Mouse (Mus musculus): ENCODE data around the gene Shkbp1. TPM values are rescaled to one million over a fixed set of nuclear protein-coding genes. Genes with fewer than 3 reads are reported as not detected.

Shkbp1 gene
- polyA plus RNA-seq, 1 experiment from 2014 or later = 50.7 TPM

DNA sequence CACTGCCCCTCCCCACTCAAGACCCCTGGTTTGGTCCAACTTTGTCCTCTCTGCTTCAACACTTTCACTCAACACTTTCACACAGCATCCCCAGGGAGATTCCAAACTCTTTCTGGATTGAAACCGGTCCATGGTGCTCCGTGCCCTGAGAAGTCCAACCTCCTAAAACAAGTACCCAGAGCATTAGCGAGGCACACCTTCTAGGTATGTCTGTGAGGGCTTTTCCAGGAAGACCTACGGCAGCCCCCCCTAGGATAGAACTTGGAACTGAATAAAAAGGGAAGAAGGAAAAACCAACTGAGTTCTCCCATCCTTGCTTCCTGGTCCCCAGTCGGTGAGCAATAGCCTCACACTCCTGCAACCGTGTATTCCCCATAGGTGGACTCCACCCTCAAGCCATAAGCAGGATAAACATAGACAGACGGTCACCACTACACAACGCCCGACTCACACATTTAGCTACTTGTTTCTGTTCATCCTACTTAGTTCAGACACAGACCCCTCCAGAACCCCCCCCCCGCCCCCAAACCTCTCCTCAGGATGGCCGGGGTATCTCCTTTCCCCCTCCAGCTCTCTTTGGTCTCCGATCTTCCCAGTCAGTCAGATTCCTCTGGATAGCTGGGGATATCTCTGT lies 44.1 kb downstream of the Shkbp1 start:
- H3K27ac ChIP-seq (ENCODE audit: low read depth, low read length) = no peak overlapping the region
- no peaks in the 10 kb centered on the region for H3K36me3 ChIP-seq (ENCODE audit: control insufficient read depth, insufficient read depth, low read length)
- H3K4me2 ChIP-seq = no peak overlapping the region
- H3K9ac ChIP-seq (ENCODE audit: low read length) = no peak overlapping the region
- H3K27me3 ChIP-seq (ENCODE audit: control insufficient read depth, insufficient read depth, low read length) = peaks cover 13% of the 10 kb centered on the region
- H3K9me3 ChIP-seq (ENCODE audit: control insufficient read depth, low read length) = peaks cover 3% of the 10 kb centered on the region; the same call in 1 of the 2 replicates
- no peak overlapping the region for H3K4me3 ChIP-seq (ENCODE audit: low read depth, low read length)
- 91% methylated on average over 12 of the region's 12 CpGs for WGBS
- ATAC-seq (ENCODE audit: low FRiP score) (no peak), DNase-seq (ENCODE audit: low spot score, missing footprints) (peak; percentile 68)
- H3K4me1 ChIP-seq (ENCODE audit: control insufficient read depth, insufficient read depth, low read length) = peaks cover 8% of the 10 kb centered on the region

DNA sequence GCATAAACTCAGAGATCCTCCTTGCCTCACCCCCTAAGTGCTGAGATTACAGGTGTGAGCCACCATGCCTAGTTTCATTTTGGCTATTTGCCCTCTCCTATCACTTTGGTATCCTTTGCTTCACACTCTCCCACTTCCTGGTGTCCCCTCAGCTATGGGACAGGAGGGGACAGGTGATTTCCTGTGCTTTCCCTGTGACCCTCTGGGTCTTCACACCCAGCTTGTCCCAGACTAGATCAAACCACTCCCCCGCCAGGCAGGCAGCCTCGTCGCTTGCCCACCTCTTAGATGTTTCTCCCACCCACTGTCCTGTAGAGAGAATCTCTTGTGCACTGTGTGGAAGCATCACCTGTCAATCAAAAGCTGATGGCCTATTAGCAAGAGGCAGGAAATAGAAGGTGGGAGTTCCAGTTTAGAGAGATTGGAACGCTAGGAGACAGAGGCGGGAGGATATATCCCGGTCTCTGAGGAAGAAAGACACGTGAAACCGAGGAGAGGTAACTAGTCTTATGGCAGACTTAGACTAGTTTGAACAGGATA lies 44.8 kb downstream of the Shkbp1 start:
- no peak overlapping the region for H3K9ac ChIP-seq (ENCODE audit: low read length)
- ATAC-seq (ENCODE audit: low FRiP score) = no peak
- no peak overlapping the region for H3K4me3 ChIP-seq (ENCODE audit: low read depth, low read length)
- no peaks in the 10 kb centered on the region for H3K36me3 ChIP-seq (ENCODE audit: control insufficient read depth, insufficient read depth, low read length)
- peak; percentile 78 for DNase-seq (ENCODE audit: low spot score, missing footprints)
- peaks cover 8% of the 10 kb centered on the region for H3K4me1 ChIP-seq (ENCODE audit: control insufficient read depth, insufficient read depth, low read length)
- H3K9me3 ChIP-seq (ENCODE audit: control insufficient read depth, low read length) = peaks cover 3% of the 10 kb centered on the region; the same call in 1 of the 2 replicates
- 49% methylated on average over 8 of the region's 8 CpGs for WGBS
- no peak overlapping the region for H3K27ac ChIP-seq (ENCODE audit: low read depth, low read length)
- H3K27me3 ChIP-seq (ENCODE audit: control insufficient read depth, insufficient read depth, low read length) = peaks cover 13% of the 10 kb centered on the region
- H3K4me2 ChIP-seq = no peak overlapping the region

DNA sequence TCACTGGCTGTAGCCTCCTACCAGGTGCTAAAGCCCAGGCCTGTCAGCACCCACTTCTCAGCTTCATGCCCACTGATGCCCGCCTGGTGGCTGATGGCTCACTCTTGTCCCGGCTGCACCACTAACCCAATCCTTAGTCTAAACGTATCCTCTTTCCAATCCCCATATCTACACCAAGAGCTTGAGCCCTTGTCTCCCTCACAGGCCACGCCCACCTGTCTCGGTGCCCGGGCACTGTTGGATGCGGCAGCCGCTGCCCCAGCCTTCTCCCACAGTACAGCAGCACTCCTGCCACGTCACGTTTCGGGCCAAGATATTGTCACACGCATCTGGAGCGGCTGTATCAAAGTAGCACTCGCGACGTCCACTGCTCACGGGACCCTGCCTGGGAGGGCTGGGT lies 45.5 kb downstream of the Shkbp1 start:
- peaks cover 13% of the 10 kb centered on the region for H3K27me3 ChIP-seq (ENCODE audit: control insufficient read depth, insufficient read depth, low read length)
- H3K4me3 ChIP-seq (ENCODE audit: low read depth, low read length) = peak overlapping the region; percentile 22
- 6% methylated on average over 17 of the region's 17 CpGs for WGBS
- peaks cover 3% of the 10 kb centered on the region; the same call in 1 of the 2 replicates for H3K9me3 ChIP-seq (ENCODE audit: control insufficient read depth, low read length)
- peak overlapping the region; percentile 20; the same call in 1 of the 2 replicates for H3K9ac ChIP-seq (ENCODE audit: low read length)
- no peaks in the 10 kb centered on the region for H3K36me3 ChIP-seq (ENCODE audit: control insufficient read depth, insufficient read depth, low read length)
- peaks cover 8% of the 10 kb centered on the region for H3K4me1 ChIP-seq (ENCODE audit: control insufficient read depth, insufficient read depth, low read length)
- no peak overlapping the region for H3K27ac ChIP-seq (ENCODE audit: low read depth, low read length)
- peak overlapping the region; percentile 49 for H3K4me2 ChIP-seq
- ATAC-seq (ENCODE audit: low FRiP score) (peak; percentile 20; the same call in 1 of the 2 replicates), DNase-seq (ENCODE audit: low spot score, missing footprints) (peak; percentile 89)

DNA sequence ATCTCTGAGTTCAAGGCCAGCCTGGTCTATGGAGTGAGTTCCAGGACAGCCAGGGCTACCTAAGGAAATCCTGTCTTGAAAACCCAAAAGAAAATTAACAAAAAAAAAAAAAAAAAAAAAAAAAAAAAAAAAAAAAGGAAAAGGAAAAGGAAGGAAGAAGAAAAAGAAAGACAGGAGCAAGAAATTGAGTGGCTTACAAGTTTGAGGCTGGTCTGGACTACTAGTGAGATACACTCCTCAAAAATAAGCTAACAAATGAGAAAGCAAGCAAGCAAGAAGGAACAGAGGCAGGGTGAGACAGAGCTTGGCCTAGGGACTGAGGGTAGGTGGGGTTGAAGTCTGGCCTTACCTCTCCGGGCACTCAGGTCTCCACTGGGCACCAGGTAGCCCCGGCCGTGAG lies 46.0 kb downstream of the Shkbp1 start:
- H3K9me3 ChIP-seq (ENCODE audit: control insufficient read depth, low read length) = peaks cover 3% of the 10 kb centered on the region; the same call in 1 of the 2 replicates
- no peak for DNase-seq (ENCODE audit: low spot score, missing footprints)
- peaks cover 13% of the 10 kb centered on the region for H3K27me3 ChIP-seq (ENCODE audit: control insufficient read depth, insufficient read depth, low read length)
- 46% methylated on average over 3 of the region's 3 CpGs for WGBS
- no peak overlapping the region for H3K9ac ChIP-seq (ENCODE audit: low read length)
- H3K4me2 ChIP-seq = no peak overlapping the region
- H3K4me3 ChIP-seq (ENCODE audit: low read depth, low read length) = no peak overlapping the region
- ATAC-seq (ENCODE audit: low FRiP score) = peak; percentile 2; the same call in 1 of the 2 replicates
- H3K4me1 ChIP-seq (ENCODE audit: control insufficient read depth, insufficient read depth, low read length) = peaks cover 8% of the 10 kb centered on the region
- no peaks in the 10 kb centered on the region for H3K36me3 ChIP-seq (ENCODE audit: control insufficient read depth, insufficient read depth, low read length)
- H3K27ac ChIP-seq (ENCODE audit: low read depth, low read length) = no peak overlapping the region

DNA sequence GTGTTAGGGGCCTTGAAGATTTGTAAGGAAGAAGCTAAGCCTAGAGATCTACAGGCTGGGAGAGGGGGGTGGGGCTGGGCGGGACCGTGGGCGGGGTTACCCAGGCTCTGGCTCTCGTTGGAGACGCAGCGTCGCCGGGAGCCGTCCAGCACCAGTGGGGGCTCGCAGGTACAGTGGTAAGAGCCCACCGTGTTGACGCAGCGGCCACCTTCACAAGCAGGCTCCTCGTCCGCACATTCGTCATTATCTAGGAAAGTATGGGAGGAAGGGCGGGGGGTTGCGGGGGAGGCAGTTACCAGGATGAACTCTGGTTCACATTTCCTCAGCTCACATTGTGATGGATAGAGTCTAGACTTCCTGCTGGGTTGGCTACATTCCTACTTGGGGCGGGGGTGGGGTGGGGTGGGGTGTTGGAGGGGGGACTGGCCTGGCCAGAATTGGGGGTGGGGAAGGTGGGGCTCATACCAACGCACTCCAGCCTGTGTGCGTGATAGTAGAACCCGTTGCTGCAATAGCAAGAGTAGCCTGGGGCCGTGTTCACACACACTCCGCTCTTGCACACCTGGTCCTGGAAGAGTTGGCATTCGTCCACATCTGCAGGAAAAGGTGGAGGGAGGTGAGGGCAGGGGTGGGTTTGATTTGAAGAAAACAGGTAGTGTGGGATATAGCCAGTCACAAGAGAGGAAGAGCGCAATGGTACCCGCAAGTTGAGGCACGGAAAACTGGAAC lies 46.8 kb downstream of the Shkbp1 start:
- H3K4me1 ChIP-seq (ENCODE audit: control insufficient read depth, insufficient read depth, low read length) = peaks cover 8% of the 10 kb centered on the region
- no peak overlapping the region for H3K4me3 ChIP-seq (ENCODE audit: low read depth, low read length)
- H3K27ac ChIP-seq (ENCODE audit: low read depth, low read length) = no peak overlapping the region
- WGBS = 10% methylated on average over 28 of the region's 28 CpGs
- H3K27me3 ChIP-seq (ENCODE audit: control insufficient read depth, insufficient read depth, low read length) = peaks cover 13% of the 10 kb centered on the region
- no peak overlapping the region for H3K9ac ChIP-seq (ENCODE audit: low read length)
- DNase-seq (ENCODE audit: low spot score, missing footprints) (peak; percentile 90), ATAC-seq (ENCODE audit: low FRiP score) (peak; percentile 28)
- peaks cover 3% of the 10 kb centered on the region; the same call in 1 of the 2 replicates for H3K9me3 ChIP-seq (ENCODE audit: control insufficient read depth, low read length)
- H3K4me2 ChIP-seq = peak overlapping the region; percentile 40
- H3K36me3 ChIP-seq (ENCODE audit: control insufficient read depth, insufficient read depth, low read length) = no peaks in the 10 kb centered on the region

DNA sequence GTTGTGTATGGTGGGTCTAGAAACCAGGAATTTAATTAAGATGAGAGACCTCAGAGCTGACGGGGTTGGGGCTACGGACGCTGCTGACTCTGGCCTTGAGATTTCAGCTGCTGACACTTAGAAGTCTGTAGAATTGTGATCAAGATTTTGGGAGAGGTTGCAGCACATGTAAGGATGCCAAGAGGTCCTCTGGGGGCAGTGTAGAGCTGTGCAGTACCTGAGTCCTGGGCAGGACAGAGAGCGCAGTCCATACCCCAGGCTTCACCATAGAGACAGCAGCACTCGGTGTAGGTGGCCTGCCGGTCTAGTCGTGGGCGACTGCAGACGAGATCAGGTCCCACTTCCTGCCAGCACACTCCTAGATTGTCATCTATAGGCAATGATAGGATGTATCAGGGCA lies 48.3 kb downstream of the Shkbp1 start:
- H3K9ac ChIP-seq (ENCODE audit: low read length) = no peak overlapping the region
- no peak overlapping the region for H3K4me3 ChIP-seq (ENCODE audit: low read depth, low read length)
- ATAC-seq (ENCODE audit: low FRiP score) (no peak), DNase-seq (ENCODE audit: low spot score, missing footprints) (no peak)
- H3K27ac ChIP-seq (ENCODE audit: low read depth, low read length) = no peak overlapping the region
- WGBS = 52% methylated on average over 9 of the region's 9 CpGs
- H3K9me3 ChIP-seq (ENCODE audit: control insufficient read depth, low read length) = no peaks in the 10 kb centered on the region
- H3K27me3 ChIP-seq (ENCODE audit: control insufficient read depth, insufficient read depth, low read length) = peaks cover 13% of the 10 kb centered on the region
- H3K36me3 ChIP-seq (ENCODE audit: control insufficient read depth, insufficient read depth, low read length) = no peaks in the 10 kb centered on the region
- H3K4me1 ChIP-seq (ENCODE audit: control insufficient read depth, insufficient read depth, low read length) = peaks cover 8% of the 10 kb centered on the region
- no peak overlapping the region for H3K4me2 ChIP-seq

DNA sequence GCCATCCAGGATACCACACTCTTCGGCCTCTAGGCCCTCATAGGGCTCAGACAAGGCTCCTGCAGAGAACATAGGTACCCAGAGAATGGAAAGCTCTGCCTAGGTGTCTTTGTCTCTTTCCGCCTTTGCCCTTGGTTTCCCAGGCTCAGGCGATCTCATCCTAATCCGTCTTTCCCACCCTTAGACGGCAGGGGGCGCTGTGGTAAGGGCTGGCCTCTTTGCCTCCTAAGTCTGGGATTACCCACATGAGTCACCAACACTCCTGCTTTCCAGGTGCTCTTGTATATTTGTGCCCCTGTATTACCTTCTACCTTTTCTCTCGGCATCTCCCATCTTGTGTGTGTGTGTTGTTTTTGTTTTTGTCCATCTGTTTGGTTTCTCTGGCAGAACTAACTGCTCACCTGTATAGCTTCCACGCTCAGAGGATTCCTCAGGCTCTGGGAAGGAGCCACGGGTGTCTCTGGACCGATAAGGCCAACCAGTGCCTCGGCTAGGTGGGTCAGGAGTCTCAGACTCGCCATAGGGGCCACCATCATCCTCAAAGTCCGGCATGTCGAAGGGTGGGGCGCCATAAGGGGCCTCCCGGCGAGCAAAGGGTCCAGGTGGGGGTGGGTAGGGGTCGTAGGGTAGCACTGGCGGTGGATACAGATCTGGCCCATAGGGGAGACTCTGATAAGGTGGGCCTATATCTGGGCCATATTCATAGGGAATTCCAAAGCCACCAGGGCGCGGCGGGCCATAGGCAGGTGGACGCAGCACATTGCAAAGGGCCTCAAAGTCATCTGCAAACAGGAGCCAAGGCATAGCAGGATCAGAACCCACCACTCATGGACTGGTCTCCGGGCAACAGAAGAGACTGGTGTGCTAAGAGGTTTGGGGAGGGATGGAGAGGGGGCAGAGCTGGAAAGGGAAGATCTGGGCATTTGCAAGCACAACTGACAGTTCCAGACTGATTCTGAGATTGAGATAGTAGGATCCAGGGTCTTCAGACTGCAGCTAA lies 49.4 kb downstream of the Shkbp1 start:
- DNase-seq (ENCODE audit: low spot score, missing footprints) = peak; percentile 90
- Histone ChIP-seq H3K27me3 (ENCODE audit: control insufficient read depth, insufficient read depth, low read length) (peaks cover 13% of the 10 kb centered on the region), H3K36me3 (ENCODE audit: control insufficient read depth, insufficient read depth, low read length) (no peaks in the 10 kb centered on the region), H3K9me3 (ENCODE audit: control insufficient read depth, low read length) (no peaks in the 10 kb centered on the region), H3K4me1 (ENCODE audit: control insufficient read depth, insufficient read depth, low read length) (peaks cover 8% of the 10 kb centered on the region), H3K4me3 (ENCODE audit: low read depth, low read length) (no peak overlapping the region), H3K4me2 (no peak overlapping the region), H3K9ac (ENCODE audit: low read length) (no peak overlapping the region), H3K27ac (ENCODE audit: low read depth, low read length) (no peak overlapping the region)
- 74% methylated on average over 24 of the region's 24 CpGs for WGBS
- no peak for ATAC-seq (ENCODE audit: low FRiP score)

DNA sequence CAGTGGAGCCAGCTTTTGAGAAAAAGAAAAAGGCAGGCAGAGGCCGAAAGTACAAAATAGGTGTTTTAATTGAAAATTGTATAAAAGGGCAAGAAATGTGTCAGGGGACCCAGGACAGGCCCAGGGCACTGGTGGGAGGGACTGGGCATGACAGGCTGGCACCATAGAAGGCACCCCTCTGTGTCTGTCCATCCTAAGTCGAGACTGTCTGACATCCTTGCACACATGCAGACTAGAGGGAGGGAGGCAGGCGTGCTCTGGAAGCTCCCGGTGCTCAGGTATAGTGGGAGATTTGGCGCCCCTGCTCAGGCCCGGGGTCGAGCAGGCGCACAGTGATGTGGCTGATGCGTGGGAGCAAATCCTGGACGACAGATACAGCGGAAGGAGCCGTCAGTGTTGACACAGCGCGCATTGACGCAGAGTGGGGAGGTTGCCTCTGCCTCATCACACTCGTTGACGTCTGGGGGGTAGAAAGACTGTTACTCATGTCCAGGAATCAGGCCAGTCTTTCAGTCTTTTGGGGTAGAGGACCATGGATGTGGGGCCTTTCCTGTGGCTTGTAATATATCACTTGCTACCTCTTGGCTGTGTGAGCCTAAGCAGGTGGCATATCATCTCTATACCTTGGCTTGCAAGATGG lies 50.6 kb downstream of the Shkbp1 start:
- Histone ChIP-seq H3K9me3 (ENCODE audit: control insufficient read depth, low read length) (no peaks in the 10 kb centered on the region), H3K4me3 (ENCODE audit: low read depth, low read length) (no peak overlapping the region), H3K27me3 (ENCODE audit: control insufficient read depth, insufficient read depth, low read length) (peaks cover 10% of the 10 kb centered on the region), H3K4me1 (ENCODE audit: control insufficient read depth, insufficient read depth, low read length) (peaks cover 4% of the 10 kb centered on the region), H3K27ac (ENCODE audit: low read depth, low read length) (no peak overlapping the region), H3K4me2 (no peak overlapping the region), H3K36me3 (ENCODE audit: control insufficient read depth, insufficient read depth, low read length) (no peaks in the 10 kb centered on the region), H3K9ac (ENCODE audit: low read length) (no peak overlapping the region)
- 87% methylated on average over 17 of the region's 17 CpGs for WGBS
- no peak for ATAC-seq (ENCODE audit: low FRiP score)
- DNase-seq (ENCODE audit: low spot score, missing footprints) = no peak
